Mouse (Mus musculus) bone marrow macrophage, adult 2 months (primary cell): ENCODE measurements around the gene Taf7l. TPM values are rescaled to one million over a fixed set of nuclear protein-coding genes. Genes with fewer than 3 reads are reported as not detected.

Experiments
- H3K27ac ChIP-seq: 2 replicates; pipeline ENCODE4 v1.5.1; 2012; ENCODE audit warnings: low read depth, low read length; ENCODE audit not compliant: insufficient read depth
- H3K4me1 ChIP-seq: 2 replicates; pipeline ENCODE4 v1.6.1; 2012; ENCODE audit warnings: low read length; ENCODE audit not compliant: control insufficient read depth, insufficient read depth
- H3K4me3 ChIP-seq: 2 replicates; pipeline ENCODE4 v1.5.1; 2012; ENCODE audit warnings: mild to moderate bottlenecking, low read length, moderate library complexity; ENCODE audit not compliant: insufficient read depth
- CTCF ChIP-seq: IDR thresholded peaks from 2 replicates; pipeline ENCODE4 v1.5.1; 2012; ENCODE audit warnings: low read depth, mild to moderate bottlenecking, low read length, moderate library complexity
- POLR2A ChIP-seq: IDR thresholded peaks from 2 replicates; pipeline ENCODE4 v1.6.1; 2012; ENCODE audit warnings: mild to moderate bottlenecking, low read depth, low read length, borderline replicate concordance
- polyA plus RNA-seq: library from polyadenylated mRNA; stranded (reverse); fragments of >200 nt; gene quantifications from 2 replicates; pipeline ENCODE4 v1.2.4, GENCODE M21; 2012; ENCODE audit not compliant: missing spikeins, insufficient read depth, insufficient read length

Taf7l gene
- not detected in 2 replicates for polyA plus RNA-seq

- no peak within 1 kb of the TSS for H3K27ac ChIP-seq
- H3K4me1 ChIP-seq, result no peaks in the 10 kb centered on the region
- TF ChIP-seq CTCF, result no peak
- TF ChIP-seq POLR2A, result no peak
- H3K4me3 ChIP-seq, result no peak within 1 kb of the TSS
Measured at GRCm38 (mm10) chrX:134476290-134476689, at the start of gene Taf7l. TSS of gene Taf7l (minus strand) at chrX:134476490.

GRCm38 (mm10) chrX:134525260-134525659, 49.0 kb upstream of the Taf7l start:
- no peaks in the 10 kb centered on the region for H3K4me1 ChIP-seq
- no peak for TF ChIP-seq CTCF
- no peak for TF ChIP-seq POLR2A
- H3K4me3 ChIP-seq, result no peak overlapping the region

GRCm38 (mm10) chrX:134523772-134524171, 47.5 kb upstream of the Taf7l start:
- H3K4me3 ChIP-seq, result no peak overlapping the region
- no peak for TF ChIP-seq POLR2A
- TF ChIP-seq CTCF, result no peak
- no peak overlapping the region for H3K27ac ChIP-seq
- no peaks in the 10 kb centered on the region for H3K4me1 ChIP-seq

More at GRCm38 (mm10) chrX:134525260-134525659, 49.0 kb upstream of the Taf7l start:
- no peak overlapping the region for H3K27ac ChIP-seq

- no peak overlapping the region for H3K4me3 ChIP-seq
- TF ChIP-seq CTCF (no peak), POLR2A (no peak)
Measured at GRCm38 (mm10) chrX:134509473-134509872, 33.2 kb upstream of the Taf7l start.

GRCm38 (mm10) chrX:134507977-134508376, 31.7 kb upstream of the Taf7l start:
- no peak for TF ChIP-seq CTCF
- TF ChIP-seq POLR2A, result no peak
- no peak overlapping the region for H3K4me3 ChIP-seq
- no peak overlapping the region for H3K27ac ChIP-seq
- H3K4me1 ChIP-seq, result 0 out of 2 replicates have a peak, but pooled peaks cover 2% of the 10 kb centered on the region

More at GRCm38 (mm10) chrX:134509473-134509872, 33.2 kb upstream of the Taf7l start:
- Histone ChIP-seq H3K27ac (no peak overlapping the region), H3K4me1 (0 out of 2 replicates have a peak, but pooled peaks cover 2% of the 10 kb centered on the region)

GRCm38 (mm10) chrX:134500651-134501050, 24.4 kb upstream of the Taf7l start:
- H3K4me1 ChIP-seq, result no peaks in the 10 kb centered on the region
- H3K4me3 ChIP-seq, result no peak overlapping the region
- H3K27ac ChIP-seq, result no peak overlapping the region
- TF ChIP-seq CTCF (no peak), POLR2A (no peak)

- Histone ChIP-seq H3K4me3 (no peak overlapping the region), H3K27ac (no peak overlapping the region), H3K4me1 (no peaks in the 10 kb centered on the region)
- no peak for TF ChIP-seq POLR2A
- TF ChIP-seq CTCF, result no peak
Measured at GRCm38 (mm10) chrX:134481720-134482119, 5.4 kb upstream of the Taf7l start.

- Histone ChIP-seq H3K27ac (no peak overlapping the region), H3K4me1 (no peaks in the 10 kb centered on the region), H3K4me3 (no peak overlapping the region)
- TF ChIP-seq POLR2A (no peak), CTCF (no peak)
Measured at GRCm38 (mm10) chrX:134474988-134475710, 1.1 kb downstream of the Taf7l start.

- no peak for TF ChIP-seq POLR2A
- no peak for TF ChIP-seq CTCF
- no peak overlapping the region for H3K4me3 ChIP-seq
- H3K27ac ChIP-seq, result no peak overlapping the region
- H3K4me1 ChIP-seq, result peaks cover 7% of the 10 kb centered on the region
Measured at GRCm38 (mm10) chrX:134427307-134427706, 49.0 kb downstream of the Taf7l start.

GRCm38 (mm10) chrX:134426819-134427218, 49.5 kb downstream of the Taf7l start:
- no peak for TF ChIP-seq CTCF
- no peak for TF ChIP-seq POLR2A
- H3K4me1 ChIP-seq, result peaks cover 7% of the 10 kb centered on the region

More at GRCm38 (mm10) chrX:134426819-134427218, 49.5 kb downstream of the Taf7l start:
- Histone ChIP-seq H3K4me3 (no peak overlapping the region), H3K27ac (no peak overlapping the region)
